Mouse (Mus musculus) forebrain, embryonic 15.5 days (tissue): ENCODE data around the gene Fez2. TPM values are rescaled to one million over a fixed set of nuclear protein-coding genes. Genes with fewer than 3 reads are reported as not detected.

Experiments used
- ATAC-seq: fragments of 200-750 bp; cut with Nextera tagmentation; replicated peaks from 2 replicates; pipeline ENCODE4 v1.8.0; 2017; ENCODE audit warnings: mild to moderate bottlenecking, moderate TSS enrichment, moderate library complexity
- H3K27ac ChIP-seq: fragments of 300-500 bp; sonication (generic); replicated peaks from 2 replicates; pipeline ENCODE4 v1.5.1; 2015; ENCODE audit warnings: mild to moderate bottlenecking, inconsistent platforms
- H3K27me3 ChIP-seq: fragments of 300-500 bp; sonication (generic); 2 replicates; pipeline ENCODE4 v1.6.1; 2015; ENCODE audit warnings: inconsistent platforms
- H3K36me3 ChIP-seq: fragments of 300-500 bp; sonication (generic); 2 replicates; pipeline ENCODE4 v1.6.1; 2015; ENCODE audit warnings: mild to moderate bottlenecking, inconsistent platforms
- H3K4me1 ChIP-seq: fragments of 300-500 bp; sonication (generic); 2 replicates; pipeline ENCODE4 v1.6.1; 2015; ENCODE audit warnings: inconsistent platforms
- H3K4me2 ChIP-seq: fragments of 300-500 bp; sonication (generic); replicated peaks from 2 replicates; pipeline ENCODE4 v1.6.1; 2015; ENCODE audit warnings: mild to moderate bottlenecking, inconsistent platforms
- H3K4me3 ChIP-seq: fragments of 300-500 bp; sonication (generic); 2 replicates; pipeline ENCODE4 v1.5.1; 2015; ENCODE audit warnings: mild to moderate bottlenecking, inconsistent platforms
- H3K9ac ChIP-seq: fragments of 300-500 bp; sonication (generic); replicated peaks from 2 replicates; pipeline ENCODE4 v1.6.1; 2015; ENCODE audit warnings: mild to moderate bottlenecking, inconsistent platforms
- H3K9me3 ChIP-seq: fragments of 300-500 bp; sonication (generic); 2 replicates; pipeline ENCODE4 v1.6.1; 2016; ENCODE audit warnings: inconsistent platforms
- WGBS: fragments of 180-500 bp; shearing (Covaris S2); methylation state at CpG from one replicate; pipeline ENCODE4 v1.1.7; 2015; ENCODE audit warnings: mixed read lengths; 5-methylcytosine and 5-hydroxymethylcytosine counted together
- polyA plus RNA-seq: library from polyadenylated mRNA; unstranded; fragments of >200 nt; fragmentation: Nextera tagmentation; extraction: Ambion mirVana; gene quantifications from 2 replicates; pipeline ENCODE4 v1.2.1, GENCODE M21; 2015

The Fez2 gene
- polyA plus RNA-seq, 1 experiment from 2014 or later: 37.3 TPM

GRCm38 (mm10) chr17:78405336-78405735, 12.6 kb downstream of the Fez2 start:
- 0 out of 2 replicates have a peak, but pooled peaks cover 3% of the 10 kb centered on the region for H3K4me1 ChIP-seq

GRCm38 (mm10) chr17:78403804-78404203, 14.1 kb downstream of the Fez2 start:
- ATAC-seq: no peak
- 95% methylated on average over 9 of the region's 9 CpGs for WGBS

More at GRCm38 (mm10) chr17:78405336-78405735, 12.6 kb downstream of the Fez2 start:
- Histone ChIP-seq H3K9ac (no peak overlapping the region), H3K27ac (no peak overlapping the region), H3K27me3 (no peaks in the 10 kb centered on the region), H3K9me3 (no peaks in the 10 kb centered on the region), H3K4me3 (no peak overlapping the region), H3K36me3 (no peaks in the 10 kb centered on the region; the same call in 1 of the 2 replicates), H3K4me2 (no peak overlapping the region)
- ATAC-seq: no peak
- 91% methylated on average over 3 of the region's 3 CpGs for WGBS

GRCm38 (mm10) chr17:78403229-78403628, 14.7 kb downstream of the Fez2 start:
- Histone ChIP-seq H3K9me3 (no peaks in the 10 kb centered on the region), H3K27ac (no peak overlapping the region), H3K4me3 (no peak overlapping the region), H3K9ac (no peak overlapping the region), H3K27me3 (no peaks in the 10 kb centered on the region), H3K4me2 (no peak overlapping the region), H3K4me1 (0 out of 2 replicates have a peak, but pooled peaks cover under 1% of the 10 kb centered on the region), H3K36me3 (no peaks in the 10 kb centered on the region; the same call in 1 of the 2 replicates)
- WGBS: 90% methylated on average over 4 of the region's 4 CpGs
- no peak for ATAC-seq

More at GRCm38 (mm10) chr17:78403804-78404203, 14.1 kb downstream of the Fez2 start:
- Histone ChIP-seq H3K4me3 (no peak overlapping the region), H3K9me3 (no peaks in the 10 kb centered on the region), H3K27me3 (no peaks in the 10 kb centered on the region), H3K27ac (no peak overlapping the region), H3K36me3 (no peaks in the 10 kb centered on the region; the same call in 1 of the 2 replicates), H3K9ac (no peak overlapping the region), H3K4me1 (0 out of 2 replicates have a peak, but pooled peaks cover 3% of the 10 kb centered on the region), H3K4me2 (no peak overlapping the region)

- no peak for ATAC-seq
- WGBS: 87% methylated on average over 6 of the region's 6 CpGs
Observed at GRCm38 (mm10) chr17:78402174-78402573, 15.8 kb downstream of the Fez2 start.

GRCm38 (mm10) chr17:78401713-78402112, 16.2 kb downstream of the Fez2 start:
- Histone ChIP-seq H3K4me1 (no peaks in the 10 kb centered on the region), H3K36me3 (no peaks in the 10 kb centered on the region; the same call in 1 of the 2 replicates), H3K9me3 (no peaks in the 10 kb centered on the region), H3K4me3 (no peak overlapping the region), H3K9ac (no peak overlapping the region), H3K27ac (no peak overlapping the region), H3K4me2 (no peak overlapping the region), H3K27me3 (no peaks in the 10 kb centered on the region)
- no peak for ATAC-seq
- 32% methylated on average over 4 of the region's 4 CpGs for WGBS

More at GRCm38 (mm10) chr17:78402174-78402573, 15.8 kb downstream of the Fez2 start:
- Histone ChIP-seq H3K27ac (no peak overlapping the region), H3K9me3 (no peaks in the 10 kb centered on the region), H3K27me3 (no peaks in the 10 kb centered on the region), H3K4me1 (no peaks in the 10 kb centered on the region), H3K4me2 (no peak overlapping the region), H3K4me3 (no peak overlapping the region), H3K9ac (no peak overlapping the region), H3K36me3 (no peaks in the 10 kb centered on the region; the same call in 1 of the 2 replicates)

- no peak for ATAC-seq
- no peak overlapping the region for H3K4me2 ChIP-seq
Observed at GRCm38 (mm10) chr17:78401311-78401710, 16.6 kb downstream of the Fez2 start.

GRCm38 (mm10) chr17:78400130-78400840, 17.7 kb downstream of the Fez2 start:
- H3K27me3 ChIP-seq: no peaks in the 10 kb centered on the region
- 81% methylated on average over 12 of the region's 12 CpGs for WGBS
- ATAC-seq: no peak

More at GRCm38 (mm10) chr17:78401311-78401710, 16.6 kb downstream of the Fez2 start:
- Histone ChIP-seq H3K4me3 (no peak overlapping the region), H3K36me3 (no peaks in the 10 kb centered on the region; the same call in 1 of the 2 replicates), H3K9me3 (no peaks in the 10 kb centered on the region), H3K4me1 (no peaks in the 10 kb centered on the region), H3K27ac (no peak overlapping the region), H3K9ac (no peak overlapping the region), H3K27me3 (no peaks in the 10 kb centered on the region)
- WGBS: 71% methylated on average over 6 of the region's 6 CpGs

GRCm38 (mm10) chr17:78392401-78393087, 25.4 kb downstream of the Fez2 start:
- H3K9me3 ChIP-seq: no peaks in the 10 kb centered on the region
- no peak overlapping the region for H3K4me2 ChIP-seq
- no peaks in the 10 kb centered on the region for H3K36me3 ChIP-seq
- 85% methylated on average over 9 of the region's 9 CpGs for WGBS
- no peak overlapping the region for H3K27ac ChIP-seq
- H3K4me1 ChIP-seq: no peaks in the 10 kb centered on the region
- no peaks in the 10 kb centered on the region for H3K27me3 ChIP-seq
- no peak overlapping the region for H3K4me3 ChIP-seq
- no peak for ATAC-seq
- H3K9ac ChIP-seq: no peak overlapping the region

More at GRCm38 (mm10) chr17:78400130-78400840, 17.7 kb downstream of the Fez2 start:
- no peak overlapping the region for H3K4me2 ChIP-seq
- no peak overlapping the region for H3K9ac ChIP-seq
- H3K9me3 ChIP-seq: no peaks in the 10 kb centered on the region
- H3K36me3 ChIP-seq: no peaks in the 10 kb centered on the region; the same call in 1 of the 2 replicates
- H3K4me3 ChIP-seq: no peak overlapping the region
- no peaks in the 10 kb centered on the region for H3K4me1 ChIP-seq
- H3K27ac ChIP-seq: no peak overlapping the region

- H3K9ac ChIP-seq: no peak overlapping the region
- H3K27me3 ChIP-seq: no peaks in the 10 kb centered on the region
- no peak for ATAC-seq
- H3K9me3 ChIP-seq: no peaks in the 10 kb centered on the region
- no peak overlapping the region for H3K4me2 ChIP-seq
- H3K27ac ChIP-seq: no peak overlapping the region
- no peaks in the 10 kb centered on the region for H3K4me1 ChIP-seq
- WGBS: 94% methylated on average over 5 of the region's 5 CpGs
- H3K4me3 ChIP-seq: no peak overlapping the region
- no peaks in the 10 kb centered on the region for H3K36me3 ChIP-seq
Observed at GRCm38 (mm10) chr17:78389573-78389972, 28.4 kb downstream of the Fez2 start.

GRCm38 (mm10) chr17:78388101-78388847, 29.7 kb downstream of the Fez2 start:
- no peaks in the 10 kb centered on the region for H3K36me3 ChIP-seq
- H3K4me2 ChIP-seq: no peak overlapping the region
- H3K9ac ChIP-seq: no peak overlapping the region
- no peak overlapping the region for H3K27ac ChIP-seq
- H3K4me1 ChIP-seq: no peaks in the 10 kb centered on the region
- ATAC-seq: no peak
- WGBS: 80% methylated on average over 9 of the region's 9 CpGs
- no peak overlapping the region for H3K4me3 ChIP-seq
- no peaks in the 10 kb centered on the region for H3K9me3 ChIP-seq
- no peaks in the 10 kb centered on the region for H3K27me3 ChIP-seq

- H3K9me3 ChIP-seq: no peaks in the 10 kb centered on the region
- no peaks in the 10 kb centered on the region for H3K36me3 ChIP-seq
- no peak for ATAC-seq
- no peak overlapping the region for H3K4me3 ChIP-seq
- H3K27me3 ChIP-seq: no peaks in the 10 kb centered on the region
- no peaks in the 10 kb centered on the region for H3K4me1 ChIP-seq
- 88% methylated on average over 9 of the region's 9 CpGs for WGBS
- no peak overlapping the region for H3K27ac ChIP-seq
- H3K9ac ChIP-seq: no peak overlapping the region
- no peak overlapping the region for H3K4me2 ChIP-seq
Observed at GRCm38 (mm10) chr17:78387665-78388064, 30.3 kb downstream of the Fez2 start.

- H3K4me1 ChIP-seq: no peaks in the 10 kb centered on the region
- no peak overlapping the region for H3K27ac ChIP-seq
- H3K9ac ChIP-seq: no peak overlapping the region
- no peak overlapping the region for H3K4me2 ChIP-seq
- WGBS: 96% methylated on average over 3 of the region's 3 CpGs
- no peak for ATAC-seq
- no peaks in the 10 kb centered on the region for H3K27me3 ChIP-seq
- H3K4me3 ChIP-seq: no peak overlapping the region
- no peaks in the 10 kb centered on the region for H3K36me3 ChIP-seq
- H3K9me3 ChIP-seq: no peaks in the 10 kb centered on the region
Observed at GRCm38 (mm10) chr17:78382321-78382720, 35.6 kb downstream of the Fez2 start.
